Mouse (Mus musculus) limb, embryonic 15.5 days (tissue): ENCODE measurements around the gene Tead4. TPM values are rescaled to one million over a fixed set of nuclear protein-coding genes. Genes with fewer than 3 reads are reported as not detected.
A peak's percentile ranks its signal among the peaks of the same experiment; 100 is the strongest.

Experiments used
- ATAC-seq: fragments of 200-750 bp; cut with Nextera tagmentation; 2 replicates; pipeline ENCODE4 v1.8.0; 2017; ENCODE audit warnings: low read depth, moderate TSS enrichment; ENCODE audit not compliant: insufficient number of reproducible peaks, low FRiP score, low TSS enrichment
- H3K27ac ChIP-seq: fragments of 300-500 bp; sonication (generic); 2 replicates; pipeline ENCODE4 v1.5.1; 2015; ENCODE audit warnings: moderate library complexity, mild to moderate bottlenecking, inconsistent platforms
- H3K27me3 ChIP-seq: fragments of 300-500 bp; sonication (generic); 2 replicates; pipeline ENCODE4 v1.6.1; 2015; ENCODE audit warnings: inconsistent platforms
- H3K36me3 ChIP-seq: fragments of 300-500 bp; sonication (generic); 2 replicates; pipeline ENCODE4 v1.6.1; 2015; ENCODE audit warnings: inconsistent platforms
- H3K4me1 ChIP-seq: fragments of 300-500 bp; sonication (generic); 2 replicates; pipeline ENCODE4 v1.6.1; 2015; ENCODE audit warnings: inconsistent platforms
- H3K4me2 ChIP-seq: fragments of 300-500 bp; sonication (generic); 2 replicates; pipeline ENCODE4 v1.6.1; 2015; ENCODE audit warnings: mild to moderate bottlenecking, inconsistent platforms
- H3K4me3 ChIP-seq: fragments of 300-500 bp; sonication (generic); 2 replicates; pipeline ENCODE4 v1.5.1; 2015; ENCODE audit warnings: mild to moderate bottlenecking, inconsistent platforms
- H3K9ac ChIP-seq: fragments of 300-500 bp; sonication (generic); 2 replicates; pipeline ENCODE4 v1.6.1; 2015; ENCODE audit warnings: inconsistent platforms
- H3K9me3 ChIP-seq: fragments of 300-500 bp; sonication (generic); 2 replicates; pipeline ENCODE4 v1.6.1; 2016; ENCODE audit warnings: inconsistent platforms
- WGBS: fragments of 180-500 bp; shearing (Covaris S2); methylation state at CpG from one replicate; pipeline ENCODE4 v1.1.7; 2015; 5-methylcytosine and 5-hydroxymethylcytosine counted together
- polyA plus RNA-seq: library from polyadenylated mRNA; unstranded; fragments of >200 nt; fragmentation: Nextera tagmentation; extraction: Ambion mirVana; gene quantifications from 2 replicates; pipeline ENCODE4 v1.2.1, GENCODE M21; 2015

The Tead4 gene
- polyA plus RNA-seq, 1 experiment from 2014 or later: 4.9 TPM

DNA sequence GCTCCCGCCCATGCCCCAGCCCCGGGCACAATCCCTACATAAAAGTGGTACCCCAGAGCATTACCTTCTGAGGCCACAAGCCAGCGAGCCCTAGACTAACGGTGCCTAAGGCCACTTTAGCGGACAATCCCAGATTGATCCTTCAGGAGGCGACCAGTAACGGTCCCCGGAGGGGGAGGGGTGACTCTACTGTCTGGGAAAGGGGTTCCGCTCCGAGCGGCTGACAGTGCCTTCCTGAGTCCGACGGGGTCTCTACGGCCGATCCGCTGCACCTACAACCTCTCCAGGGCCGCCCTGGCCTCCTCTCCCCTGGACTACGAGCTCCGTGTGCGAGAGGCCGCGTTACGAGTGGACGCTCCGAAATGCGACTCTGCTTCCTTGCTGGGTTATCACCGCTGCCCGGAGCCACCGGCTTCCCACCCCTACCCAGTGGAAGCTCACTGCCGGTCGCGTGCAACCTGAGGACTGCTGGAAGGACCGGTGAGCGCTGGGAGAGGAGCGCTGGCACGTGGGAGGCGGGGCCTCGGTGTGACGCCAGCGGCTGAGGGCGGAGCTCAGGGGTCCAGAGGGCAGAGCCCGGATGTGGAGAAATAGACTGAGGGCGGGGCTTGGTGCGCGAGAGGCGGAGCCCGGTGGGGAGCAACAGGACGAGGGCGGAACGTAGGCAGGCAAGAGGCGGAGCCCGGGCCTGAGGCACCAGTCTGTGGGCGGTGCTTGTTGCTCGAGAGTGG, 100.3 kb downstream of the Tead4 start:
- no peaks in the 10 kb centered on the region for H3K9me3 ChIP-seq
- H3K4me1 ChIP-seq: peaks cover 5% of the 10 kb centered on the region; the same call in 1 of the 2 replicates

DNA sequence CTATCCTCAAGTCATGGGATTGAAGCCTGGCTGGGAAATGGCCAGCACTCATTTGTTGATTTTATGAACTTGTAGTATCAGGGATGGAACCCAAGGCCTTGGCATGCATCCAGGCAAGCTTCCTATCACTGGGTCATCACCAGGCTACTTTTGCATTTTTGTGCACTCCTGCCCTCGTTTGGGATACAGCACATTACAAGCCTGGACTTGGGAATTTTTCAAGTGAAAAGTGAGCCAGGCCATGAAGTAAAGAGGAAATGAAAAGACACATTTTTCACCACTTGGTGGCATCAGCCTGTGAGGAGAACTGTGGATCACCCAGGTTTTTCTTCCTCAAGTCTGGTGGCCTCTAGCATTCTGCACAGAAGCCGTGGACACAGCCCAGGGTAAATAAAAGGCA, 117.1 kb downstream of the Tead4 start:
- Histone ChIP-seq H3K9ac (no peak overlapping the region), H3K27ac (no peak overlapping the region), H3K4me2 (no peak overlapping the region), H3K4me3 (no peak overlapping the region), H3K9me3 (no peaks in the 10 kb centered on the region), H3K36me3 (no peaks in the 10 kb centered on the region), H3K27me3 (no peaks in the 10 kb centered on the region), H3K4me1 (no peaks in the 10 kb centered on the region)
- ATAC-seq: no peak
- 31% methylated on average over 2 of the region's 2 CpGs for WGBS

More for the DNA sequence above, 100.3 kb downstream of the Tead4 start:
- Histone ChIP-seq H3K4me2 (peak overlapping the region; percentile 98), H3K9ac (peak overlapping the region; percentile 69), H3K4me3 (peak overlapping the region; percentile 65), H3K27ac (peak overlapping the region; percentile 84), H3K36me3 (no peaks in the 10 kb centered on the region), H3K27me3 (no peaks in the 10 kb centered on the region)
- WGBS: under 1% methylated on average over 54 of the region's 54 CpGs
- ATAC-seq: peak; percentile 99

DNA sequence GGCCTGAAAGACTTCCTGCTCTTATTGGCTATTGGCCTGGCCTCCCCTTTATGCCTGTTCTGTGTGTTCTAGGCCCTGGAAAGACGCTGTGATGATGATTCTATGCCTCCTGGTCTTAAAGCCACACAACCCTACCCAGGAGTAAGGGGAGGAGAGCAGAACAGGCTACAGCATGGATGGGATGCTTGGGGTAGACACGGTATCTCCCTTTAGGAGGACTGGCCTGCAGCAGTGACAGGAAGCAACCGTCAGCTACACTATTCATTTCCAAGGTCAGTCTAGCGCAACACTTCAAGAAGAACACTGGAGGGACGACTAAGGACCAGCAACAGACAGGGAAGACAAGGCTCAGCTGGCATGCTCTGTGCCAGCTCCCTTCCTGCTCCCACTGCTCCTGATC, 119.4 kb downstream of the Tead4 start:
- Histone ChIP-seq H3K9ac (no peak overlapping the region), H3K27ac (no peak overlapping the region), H3K27me3 (no peaks in the 10 kb centered on the region), H3K36me3 (no peaks in the 10 kb centered on the region), H3K4me2 (no peak overlapping the region), H3K9me3 (no peaks in the 10 kb centered on the region), H3K4me3 (no peak overlapping the region), H3K4me1 (no peaks in the 10 kb centered on the region)
- 68% methylated on average over 5 of the region's 5 CpGs for WGBS
- no peak for ATAC-seq

DNA sequence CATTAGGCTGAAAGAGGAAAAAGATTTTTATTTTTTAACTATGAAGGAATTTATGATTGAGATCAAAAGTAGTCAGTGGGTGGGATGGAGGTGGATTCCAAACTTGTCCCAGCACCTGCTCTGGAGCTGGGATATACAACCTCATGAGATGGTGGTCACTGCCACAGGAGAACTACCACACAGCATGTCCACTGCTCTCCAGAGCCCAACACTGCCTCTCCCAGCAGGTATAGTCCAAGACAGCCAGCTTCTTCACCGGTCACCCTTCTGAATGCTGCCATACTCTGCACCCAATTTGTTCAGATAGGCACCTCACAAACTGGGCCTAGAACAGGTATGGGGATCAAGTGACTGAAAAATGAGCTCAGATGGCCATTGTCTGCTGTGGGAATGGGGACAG, 121.0 kb downstream of the Tead4 start:
- no peak for ATAC-seq
- Histone ChIP-seq H3K36me3 (no peaks in the 10 kb centered on the region), H3K27me3 (no peaks in the 10 kb centered on the region), H3K9me3 (no peaks in the 10 kb centered on the region), H3K4me3 (no peak overlapping the region), H3K4me1 (no peaks in the 10 kb centered on the region), H3K4me2 (no peak overlapping the region), H3K27ac (no peak overlapping the region), H3K9ac (no peak overlapping the region)
- WGBS: 91% methylated on average over 1 of the region's 1 CpGs

DNA sequence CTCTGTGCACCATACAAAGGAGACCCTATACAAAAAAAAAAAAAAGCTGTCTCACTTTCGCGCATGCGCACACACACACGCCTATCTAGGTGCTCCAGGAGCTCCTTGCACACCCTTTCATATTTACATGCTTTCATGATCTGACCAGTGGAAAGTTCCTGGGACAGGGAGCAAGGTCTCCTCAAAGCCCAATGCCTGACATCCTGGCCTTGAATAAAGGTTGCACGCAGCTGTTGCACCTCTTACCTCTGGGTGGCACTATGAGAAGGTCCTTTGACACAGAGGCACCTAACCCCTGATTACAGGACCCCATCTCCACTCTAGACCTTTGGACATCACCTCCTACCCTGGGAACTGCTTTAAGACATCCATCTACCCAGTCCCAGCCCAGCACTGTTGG, 121.4 kb downstream of the Tead4 start:
- Histone ChIP-seq H3K9me3 (no peaks in the 10 kb centered on the region), H3K27ac (no peak overlapping the region), H3K36me3 (no peaks in the 10 kb centered on the region), H3K27me3 (no peaks in the 10 kb centered on the region), H3K4me1 (no peaks in the 10 kb centered on the region), H3K4me2 (no peak overlapping the region), H3K4me3 (no peak overlapping the region), H3K9ac (no peak overlapping the region)
- no peak for ATAC-seq
- WGBS: 70% methylated on average over 5 of the region's 5 CpGs

DNA sequence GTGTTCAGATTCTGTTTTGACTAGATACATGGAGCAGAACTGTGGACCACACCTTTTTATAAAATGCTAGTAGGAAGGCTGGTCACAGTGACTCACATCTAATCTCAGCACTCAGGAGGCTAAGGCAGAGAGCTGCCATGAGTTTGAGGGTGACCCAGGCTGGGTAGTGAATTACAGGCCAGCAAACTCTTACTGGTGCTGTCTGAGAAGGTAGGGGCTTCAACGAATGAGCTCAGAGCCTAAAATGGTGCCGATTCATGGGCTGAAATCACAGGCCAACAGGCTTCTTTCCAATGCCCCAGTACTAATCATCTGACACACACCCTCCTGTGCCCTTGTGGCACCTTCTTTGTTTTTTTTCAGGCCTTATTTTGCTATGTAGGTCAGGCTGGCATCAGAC, 121.9 kb downstream of the Tead4 start:
- no peak for ATAC-seq
- 88% methylated on average over 2 of the region's 2 CpGs for WGBS
- H3K27ac ChIP-seq: no peak overlapping the region

More for the DNA sequence above, 121.9 kb downstream of the Tead4 start:
- Histone ChIP-seq H3K27me3 (no peaks in the 10 kb centered on the region), H3K36me3 (no peaks in the 10 kb centered on the region), H3K9ac (no peak overlapping the region), H3K4me3 (no peak overlapping the region), H3K4me1 (no peaks in the 10 kb centered on the region), H3K9me3 (no peaks in the 10 kb centered on the region), H3K4me2 (no peak overlapping the region)

Other genes with a start within 250 kb of the Tead4 start
- gene Tspan9, start 157.2 kb downstream of the Tead4 start, polyA plus RNA-seq: 140 and 141 TPM in 2 replicates
- 19.7 and 19.8 TPM in 2 replicates for gene Tulp3, start 55.0 kb upstream of the Tead4 start, polyA plus RNA-seq
- 115 and 118 TPM in 2 replicates for gene Rhno1, start 62.1 kb upstream of the Tead4 start, polyA plus RNA-seq
- gene Foxm1, start 62.1 kb upstream of the Tead4 start, polyA plus RNA-seq: 24.9 and 26.7 TPM in 2 replicates
- gene Tex52, start 74.6 kb upstream of the Tead4 start, polyA plus RNA-seq: 0.26 and 0.34 TPM in 2 replicates
- not detected in 2 replicates for gene Gm44596, start 74.7 kb upstream of the Tead4 start, polyA plus RNA-seq
- 5.0 and 5.4 TPM in 2 replicates for gene Nrip2, start 98.5 kb upstream of the Tead4 start, polyA plus RNA-seq
- gene Itfg2, start 124.1 kb upstream of the Tead4 start, polyA plus RNA-seq: 31.0 and 31.8 TPM in 2 replicates
- 343 and 346 TPM in 2 replicates for gene Fkbp4, start 137.9 kb upstream of the Tead4 start, polyA plus RNA-seq
- gene Pzp, start 225.9 kb upstream of the Tead4 start, polyA plus RNA-seq: 0.10 and 1.2 TPM in 2 replicates